ENCODE assay signal across 24 mouse cellular contexts in genomic region chr11:33745821-33746329, GRCm38 (mm10).
A peak's percentile ranks its signal among the peaks of the same experiment; 100 is the strongest.
DNase-seq lines count a peak whose midpoint lies in the region; ATAC-seq lines count a peak whose summit lies in the region.
"Had no signal": no experiment of that assay in that cellular context is flagged by ENCODE, and none has a peak within 500 bp of the region (broad histone marks: within the 10 kb centered on the region; RNA-seq: fewer than 3 reads in every experiment).

No protein-coding gene starts in this region.

- H3K27me3 ChIP-seq in heart, embryonic 12.5 days (replicated peaks): no peaks in the 10 kb centered on the region
- no peaks in the 10 kb centered on the region for H3K27me3 ChIP-seq in lung, embryonic 16.5 days (ENCODE audit: control insufficient read depth, insufficient read depth, low read depth, low read length)
- H3K27me3 ChIP-seq: forebrain, embryonic 12.5 days; forebrain, embryonic 15.5 days; hindbrain, embryonic 13.5 days had no signal

- no peaks in the 10 kb centered on the region for H3K9me3 ChIP-seq in heart, embryonic 12.5 days (replicated peaks)
- no peaks in the 10 kb centered on the region for H3K9me3 ChIP-seq in lung, embryonic 16.5 days (ENCODE audit: control insufficient read depth, low read length)
- H3K9me3 ChIP-seq: embryonic facial prominence, embryonic 10.5 days; embryonic facial prominence, embryonic 13.5 days; forebrain, embryonic 12.5 days; forebrain, embryonic 15.5 days; heart, embryonic 13.5 days; hindbrain, embryonic 10.5 days; hindbrain, embryonic 13.5 days had no signal

- no peak for ATAC-seq in heart, embryonic 12.5 days (ENCODE audit: insufficient number of reproducible peaks, low FRiP score)
- ATAC-seq in lung, embryonic 16.5 days (ENCODE audit: low read depth): peak; percentile 75
- ATAC-seq: CD4-positive, CD25-positive, alpha-beta regulatory T cell, adult 4 months; forebrain, embryonic 15.5 days; hindbrain, embryonic 16.5 days had no signal

- no peak overlapping the region for H3K9ac ChIP-seq in heart, embryonic 12.5 days
- H3K9ac ChIP-seq in lung, embryonic 16.5 days (ENCODE audit: low read length): no peak overlapping the region
- H3K9ac ChIP-seq: embryonic facial prominence, embryonic 13.5 days; forebrain, embryonic 12.5 days; forebrain, embryonic 15.5 days; heart, embryonic 13.5 days; hindbrain, embryonic 13.5 days had no signal

- H3K36me3 ChIP-seq in heart, embryonic 12.5 days: no peaks in the 10 kb centered on the region
- no peaks in the 10 kb centered on the region for H3K36me3 ChIP-seq in lung, embryonic 16.5 days (ENCODE audit: control insufficient read depth, insufficient read depth, low read length)
- H3K36me3 ChIP-seq: embryonic facial prominence, embryonic 10.5 days; embryonic facial prominence, embryonic 13.5 days; forebrain, embryonic 12.5 days; forebrain, embryonic 15.5 days; heart, embryonic 13.5 days; hindbrain, embryonic 10.5 days; hindbrain, embryonic 13.5 days had no signal

- no peak overlapping the region for H3K27ac ChIP-seq in heart, embryonic 12.5 days (ENCODE audit: poor library complexity, severe bottlenecking)
- no peak overlapping the region for H3K27ac ChIP-seq in lung, embryonic 16.5 days (ENCODE audit: low read length)
- H3K27ac ChIP-seq: embryonic facial prominence, embryonic 10.5 days; embryonic facial prominence, embryonic 13.5 days; forebrain, embryonic 12.5 days; forebrain, embryonic 15.5 days; heart, embryonic 13.5 days; hindbrain, embryonic 10.5 days; hindbrain, embryonic 13.5 days had no signal

- no peaks in the 10 kb centered on the region for H3K4me1 ChIP-seq in heart, embryonic 12.5 days (replicated peaks)
- H3K4me1 ChIP-seq in lung, embryonic 16.5 days (replicated peaks; ENCODE audit: control insufficient read depth, insufficient read depth, low read length): peaks cover 11% of the 10 kb centered on the region
- H3K4me1 ChIP-seq: embryonic facial prominence, embryonic 13.5 days had no signal

- 75% methylated on average over 3 of the region's 3 CpGs for WGBS in heart, embryonic 12.5 days
- 71% methylated on average over 3 of the region's 3 CpGs for WGBS in lung, embryonic 16.5 days

- H3K4me3 ChIP-seq in heart, embryonic 12.5 days: no peak overlapping the region
- no peak overlapping the region for H3K4me3 ChIP-seq in lung, embryonic 16.5 days (ENCODE audit: low read length)
- H3K4me3 ChIP-seq: embryonic facial prominence, embryonic 10.5 days; embryonic facial prominence, embryonic 13.5 days; erythroblast, embryonic 14.5 days; forebrain, embryonic 12.5 days; forebrain, embryonic 15.5 days; heart, embryonic 13.5 days; hindbrain, embryonic 10.5 days; hindbrain, embryonic 13.5 days had no signal

- DNase-seq in heart, adult 9 months (ENCODE audit: low spot score in 2 of 2): peak; percentile 28 to 48
- DNase-seq in lung, adult 18-20 months: no peak
- peak; percentile 39 for DNase-seq in lung, postnatal 25 days (ENCODE audit: low spot score)
- no peak for DNase-seq in c-Kit-positive CD71-positive TER-119-positive erythroid progenitor cells, embryonic 14.5 days (ENCODE audit: low spot score)
- DNase-seq: adrenal gland, adult 2 months; adrenal gland, postnatal 14 days; cerebellum, adult 11-12 months; cerebellum, adult 8-10 months; cerebellum, postnatal 10 days; cerebellum, postnatal 36 days; embryo, embryonic 11 days; gastrocnemius, postnatal 25 days had no signal

- no peak overlapping the region for H3K4me2 ChIP-seq in heart, embryonic 12.5 days
- no peak overlapping the region for H3K4me2 ChIP-seq in lung, embryonic 16.5 days (ENCODE audit: low read depth, low read length)
- H3K4me2 ChIP-seq: embryonic facial prominence, embryonic 13.5 days; forebrain, embryonic 12.5 days; forebrain, embryonic 15.5 days; heart, embryonic 13.5 days; hindbrain, embryonic 13.5 days had no signal

Comparison
In these comparisons a context has a peak if more than half of its experiments do, and no peak if none do; other contexts are left out.
1. DNase-seq: peak in heart, adult 9 months (2 of 2) and lung, postnatal 25 days (single experiment); none in lung, adult 18-20 months (0 of 2) and c-Kit-positive CD71-positive TER-119-positive erythroid progenitor cells, embryonic 14.5 days (single experiment).